Mouse (Mus musculus): Measurements from ENCODE around the gene Piga. TPM values are rescaled to one million over a fixed set of nuclear protein-coding genes. Genes with fewer than 3 reads are reported as not detected.

Piga gene
- polyA plus RNA-seq, 1 experiment from 2014 or later = 14.2 TPM

- peaks cover 21% of the 10 kb centered on the region; the same call in 1 of the 2 replicates for H3K36me3 ChIP-seq (ENCODE audit: control insufficient read depth, insufficient read depth, low read length)
- WGBS = 83% methylated on average over 2 of the region's 2 CpGs
Measured at GRCm38 (mm10) chrX:164428224-164428623, 8.6 kb downstream of the Piga start.

GRCm38 (mm10) chrX:164430621-164431020 is 11.0 kb downstream of the Piga start:
- no peak overlapping the region for H3K9ac ChIP-seq (ENCODE audit: low read depth, low read length)
- no peaks in the 10 kb centered on the region for H3K9me3 ChIP-seq (ENCODE audit: control insufficient read depth, low read length)
- H3K27me3 ChIP-seq (ENCODE audit: control insufficient read depth, insufficient read depth, low read length) = no peaks in the 10 kb centered on the region
- no peak overlapping the region for H3K27ac ChIP-seq (ENCODE audit: low read depth, low read length)
- H3K36me3 ChIP-seq (ENCODE audit: control insufficient read depth, insufficient read depth, low read length) = peaks cover 12% of the 10 kb centered on the region; the same call in 1 of the 2 replicates
- ATAC-seq (ENCODE audit: low FRiP score, low TSS enrichment) = no peak
- no peaks in the 10 kb centered on the region for H3K4me1 ChIP-seq (ENCODE audit: control insufficient read depth, insufficient read depth, low read length)
- H3K4me2 ChIP-seq (replicated peaks; ENCODE audit: low read depth, low read length) = no peak overlapping the region
- H3K4me3 ChIP-seq (ENCODE audit: low read length) = no peak overlapping the region
- 82% methylated on average over 6 of the region's 6 CpGs for WGBS

More at GRCm38 (mm10) chrX:164428224-164428623, 8.6 kb downstream of the Piga start:
- Histone ChIP-seq H3K4me2 (replicated peaks; ENCODE audit: low read depth, low read length) (no peak overlapping the region), H3K27me3 (ENCODE audit: control insufficient read depth, insufficient read depth, low read length) (no peaks in the 10 kb centered on the region), H3K4me3 (ENCODE audit: low read length) (no peak overlapping the region), H3K9me3 (ENCODE audit: control insufficient read depth, low read length) (no peaks in the 10 kb centered on the region), H3K4me1 (ENCODE audit: control insufficient read depth, insufficient read depth, low read length) (no peaks in the 10 kb centered on the region), H3K27ac (ENCODE audit: low read depth, low read length) (no peak overlapping the region), H3K9ac (ENCODE audit: low read depth, low read length) (no peak overlapping the region)
- no peak for ATAC-seq (ENCODE audit: low FRiP score, low TSS enrichment)

DNA sequence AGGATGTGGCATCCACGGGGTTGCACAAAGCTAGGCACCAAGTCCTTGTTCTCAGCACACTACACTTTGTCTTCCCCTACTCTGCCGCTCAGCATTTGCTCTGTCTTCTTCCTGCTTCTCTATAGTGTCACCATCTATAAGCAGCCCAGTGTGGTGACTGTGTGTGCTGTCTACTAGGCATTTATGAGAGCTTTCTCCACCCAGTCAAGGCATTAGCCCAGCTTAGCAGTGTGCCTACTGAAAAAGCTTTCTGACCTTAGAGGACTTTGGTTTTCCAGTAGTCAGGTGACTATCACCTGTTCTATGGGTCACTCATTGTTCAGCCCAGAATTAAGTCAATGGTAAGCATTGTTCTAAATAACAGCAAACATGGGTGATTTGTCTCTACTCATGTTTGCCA is 11.5 kb downstream of the Piga start:
- no peak overlapping the region for H3K4me3 ChIP-seq (ENCODE audit: low read length)
- H3K27me3 ChIP-seq (ENCODE audit: control insufficient read depth, insufficient read depth, low read length) = no peaks in the 10 kb centered on the region
- H3K9me3 ChIP-seq (ENCODE audit: control insufficient read depth, low read length) = no peaks in the 10 kb centered on the region
- 92% methylated on average over 2 of the region's 2 CpGs for WGBS
- H3K4me2 ChIP-seq (replicated peaks; ENCODE audit: low read depth, low read length) = no peak overlapping the region
- H3K27ac ChIP-seq (ENCODE audit: low read depth, low read length) = no peak overlapping the region
- no peak for ATAC-seq (ENCODE audit: low FRiP score, low TSS enrichment)
- no peaks in the 10 kb centered on the region for H3K4me1 ChIP-seq (ENCODE audit: control insufficient read depth, insufficient read depth, low read length)
- peaks cover 12% of the 10 kb centered on the region; the same call in 1 of the 2 replicates for H3K36me3 ChIP-seq (ENCODE audit: control insufficient read depth, insufficient read depth, low read length)
- H3K9ac ChIP-seq (ENCODE audit: low read depth, low read length) = no peak overlapping the region

DNA sequence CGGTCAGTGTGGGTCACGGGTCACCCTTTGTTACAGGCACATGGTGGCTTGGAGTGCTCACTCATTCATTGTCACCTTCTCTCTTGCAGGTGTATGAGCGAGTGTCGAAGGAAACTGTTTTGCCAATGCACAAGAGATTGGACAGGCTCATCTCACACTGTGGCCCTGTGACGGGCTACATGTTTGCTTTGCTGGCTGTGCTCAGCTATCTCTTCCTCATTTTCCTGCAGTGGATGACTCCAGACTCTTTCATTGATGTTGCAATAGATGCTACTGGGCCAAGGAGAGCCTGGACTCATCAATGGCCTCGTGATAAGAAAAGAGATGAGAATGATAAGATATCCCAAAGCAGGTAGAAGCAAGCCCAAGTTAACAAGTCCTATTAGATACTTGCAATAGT is 12.0 kb downstream of the Piga start:
- Histone ChIP-seq H3K36me3 (ENCODE audit: control insufficient read depth, insufficient read depth, low read length) (peaks cover 12% of the 10 kb centered on the region; the same call in 1 of the 2 replicates), H3K9ac (ENCODE audit: low read depth, low read length) (no peak overlapping the region), H3K27me3 (ENCODE audit: control insufficient read depth, insufficient read depth, low read length) (no peaks in the 10 kb centered on the region), H3K4me1 (ENCODE audit: control insufficient read depth, insufficient read depth, low read length) (no peaks in the 10 kb centered on the region), H3K27ac (ENCODE audit: low read depth, low read length) (no peak overlapping the region), H3K9me3 (ENCODE audit: control insufficient read depth, low read length) (no peaks in the 10 kb centered on the region), H3K4me2 (replicated peaks; ENCODE audit: low read depth, low read length) (no peak overlapping the region), H3K4me3 (ENCODE audit: low read length) (no peak overlapping the region)
- WGBS = 93% methylated on average over 6 of the region's 6 CpGs
- ATAC-seq (ENCODE audit: low FRiP score, low TSS enrichment) = no peak

DNA sequence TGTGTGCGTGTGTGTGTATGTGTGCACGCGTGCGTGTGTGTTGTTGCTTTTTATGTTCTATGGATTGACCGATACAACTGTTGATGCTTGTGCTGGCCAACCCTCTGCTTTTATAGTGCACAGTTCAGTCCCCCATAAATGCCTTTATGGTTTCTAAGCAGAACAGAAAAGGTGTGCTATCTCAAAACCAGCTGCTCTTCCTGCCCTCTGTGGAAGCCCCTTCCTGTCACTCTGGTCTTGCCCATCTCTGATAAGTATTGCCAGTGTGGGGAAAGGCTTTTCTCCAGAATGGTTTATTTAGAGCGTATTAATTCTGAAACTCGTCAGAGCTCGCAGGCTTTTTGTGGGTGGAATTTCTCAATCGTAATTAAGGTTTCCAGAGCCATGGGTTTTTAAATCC is 13.1 kb downstream of the Piga start:
- no peaks in the 10 kb centered on the region for H3K4me1 ChIP-seq (ENCODE audit: control insufficient read depth, insufficient read depth, low read length)
- WGBS = 95% methylated on average over 9 of the region's 9 CpGs
- H3K9me3 ChIP-seq (ENCODE audit: control insufficient read depth, low read length) = no peaks in the 10 kb centered on the region
- no peak overlapping the region for H3K9ac ChIP-seq (ENCODE audit: low read depth, low read length)
- peaks cover 12% of the 10 kb centered on the region; the same call in 1 of the 2 replicates for H3K36me3 ChIP-seq (ENCODE audit: control insufficient read depth, insufficient read depth, low read length)
- no peak for ATAC-seq (ENCODE audit: low FRiP score, low TSS enrichment)
- no peak overlapping the region for H3K4me2 ChIP-seq (replicated peaks; ENCODE audit: low read depth, low read length)
- H3K27me3 ChIP-seq (ENCODE audit: control insufficient read depth, insufficient read depth, low read length) = no peaks in the 10 kb centered on the region
- H3K27ac ChIP-seq (ENCODE audit: low read depth, low read length) = no peak overlapping the region
- no peak overlapping the region for H3K4me3 ChIP-seq (ENCODE audit: low read length)

DNA sequence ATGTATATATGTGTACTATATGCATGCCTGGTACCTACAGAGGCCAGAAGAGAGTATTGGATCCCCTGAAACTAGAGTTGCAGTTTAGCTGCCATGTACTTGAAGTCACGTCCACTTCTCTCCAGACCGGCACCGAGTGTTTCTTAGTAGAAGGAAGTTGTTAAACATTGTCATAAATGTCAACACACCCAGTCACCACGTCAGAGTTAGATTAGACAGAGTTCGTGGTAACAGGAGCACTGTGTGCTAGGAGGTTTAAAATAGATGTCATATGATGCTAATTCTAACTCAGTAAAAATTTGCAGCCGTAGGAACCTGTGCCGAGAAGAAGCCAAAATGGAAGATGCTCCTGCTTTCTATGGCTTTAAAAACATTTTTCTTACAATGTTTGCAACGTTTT is 17.1 kb downstream of the Piga start, which contains the start of gene Asb11:
TSS of gene Asb11 (plus strand) at position 286 of the 400 bp plus-strand sequence.
- 69% methylated on average over 8 of the region's 8 CpGs for WGBS
- ATAC-seq (ENCODE audit: low FRiP score, low TSS enrichment) = no peak

GRCm38 (mm10) chrX:164439462-164439861 is 19.9 kb downstream of the Piga start:
- Histone ChIP-seq H3K27me3 (ENCODE audit: control insufficient read depth, insufficient read depth, low read length) (peaks cover 2% of the 10 kb centered on the region; the same call in 1 of the 2 replicates), H3K27ac (ENCODE audit: low read depth, low read length) (no peak overlapping the region), H3K4me2 (replicated peaks; ENCODE audit: low read depth, low read length) (no peak overlapping the region), H3K9me3 (ENCODE audit: control insufficient read depth, low read length) (no peaks in the 10 kb centered on the region), H3K9ac (ENCODE audit: low read depth, low read length) (no peak overlapping the region), H3K4me3 (ENCODE audit: low read length) (no peak overlapping the region), H3K36me3 (ENCODE audit: control insufficient read depth, insufficient read depth, low read length) (no peaks in the 10 kb centered on the region), H3K4me1 (ENCODE audit: control insufficient read depth, insufficient read depth, low read length) (no peaks in the 10 kb centered on the region)
- 84% methylated on average over 7 of the region's 7 CpGs for WGBS
- no peak for ATAC-seq (ENCODE audit: low FRiP score, low TSS enrichment)

More for the DNA sequence above, 17.1 kb downstream of the Piga start, which contains the start of gene Asb11:
- no peak within 1 kb of the TSS for H3K27ac ChIP-seq (ENCODE audit: low read depth, low read length)
- H3K9me3 ChIP-seq (ENCODE audit: control insufficient read depth, low read length) = no peaks in the 10 kb centered on the region
- H3K4me2 ChIP-seq (replicated peaks; ENCODE audit: low read depth, low read length) = no peak within 1 kb of the TSS
- H3K36me3 ChIP-seq (ENCODE audit: control insufficient read depth, insufficient read depth, low read length) = peaks cover 2% of the 10 kb centered on the region; the same call in 1 of the 2 replicates
- H3K27me3 ChIP-seq (ENCODE audit: control insufficient read depth, insufficient read depth, low read length) = peaks cover 2% of the 10 kb centered on the region; the same call in 1 of the 2 replicates
- no peak within 1 kb of the TSS for H3K4me3 ChIP-seq (ENCODE audit: low read length)
- no peaks in the 10 kb centered on the region for H3K4me1 ChIP-seq (ENCODE audit: control insufficient read depth, insufficient read depth, low read length)
- H3K9ac ChIP-seq (ENCODE audit: low read depth, low read length) = no peak within 1 kb of the TSS

GRCm38 (mm10) chrX:164440140-164440539 is 20.6 kb downstream of the Piga start:
- H3K9me3 ChIP-seq (ENCODE audit: control insufficient read depth, low read length) = no peaks in the 10 kb centered on the region
- H3K9ac ChIP-seq (ENCODE audit: low read depth, low read length) = no peak overlapping the region
- WGBS = 66% methylated on average over 2 of the region's 2 CpGs
- H3K4me3 ChIP-seq (ENCODE audit: low read length) = no peak overlapping the region
- no peak overlapping the region for H3K27ac ChIP-seq (ENCODE audit: low read depth, low read length)
- no peak overlapping the region for H3K4me2 ChIP-seq (replicated peaks; ENCODE audit: low read depth, low read length)
- no peaks in the 10 kb centered on the region for H3K36me3 ChIP-seq (ENCODE audit: control insufficient read depth, insufficient read depth, low read length)
- no peak for ATAC-seq (ENCODE audit: low FRiP score, low TSS enrichment)
- H3K27me3 ChIP-seq (ENCODE audit: control insufficient read depth, insufficient read depth, low read length) = peaks cover 2% of the 10 kb centered on the region; the same call in 1 of the 2 replicates
- no peaks in the 10 kb centered on the region for H3K4me1 ChIP-seq (ENCODE audit: control insufficient read depth, insufficient read depth, low read length)

GRCm38 (mm10) chrX:164440703-164441102 is 21.1 kb downstream of the Piga start:
- 80% methylated on average over 3 of the region's 3 CpGs for WGBS
- Histone ChIP-seq H3K4me3 (ENCODE audit: low read length) (no peak overlapping the region), H3K27ac (ENCODE audit: low read depth, low read length) (no peak overlapping the region), H3K9ac (ENCODE audit: low read depth, low read length) (no peak overlapping the region), H3K4me1 (ENCODE audit: control insufficient read depth, insufficient read depth, low read length) (no peaks in the 10 kb centered on the region), H3K27me3 (ENCODE audit: control insufficient read depth, insufficient read depth, low read length) (peaks cover 2% of the 10 kb centered on the region; the same call in 1 of the 2 replicates), H3K4me2 (replicated peaks; ENCODE audit: low read depth, low read length) (no peak overlapping the region), H3K9me3 (ENCODE audit: control insufficient read depth, low read length) (no peaks in the 10 kb centered on the region), H3K36me3 (ENCODE audit: control insufficient read depth, insufficient read depth, low read length) (no peaks in the 10 kb centered on the region)
- no peak for ATAC-seq (ENCODE audit: low FRiP score, low TSS enrichment)
